Mouse (Mus musculus) liver, embryonic 13.5 days (tissue): ENCODE results near the gene Gzf1. TPM values are rescaled to one million over a fixed set of nuclear protein-coding genes. Genes with fewer than 3 reads are reported as not detected.
A peak's percentile ranks its signal among the peaks of the same experiment; 100 is the strongest.

Source experiments
- ATAC-seq: fragments of 200-750 bp; cut with Nextera tagmentation; 2 replicates; pipeline ENCODE4 v1.8.0; 2017; ENCODE audit warnings: low read depth, mild to moderate bottlenecking, moderate number of reproducible peaks, moderate library complexity
- DNase-seq: peaks from one replicate; pipeline ENCODE4 v3.0.0; 2022
- H3K27ac ChIP-seq: fragments of 300-500 bp; sonication (generic); 2 replicates; pipeline ENCODE4 v1.5.1; 2015; ENCODE audit warnings: moderate library complexity, mild to moderate bottlenecking, inconsistent platforms
- H3K27me3 ChIP-seq: fragments of 300-500 bp; sonication (generic); 2 replicates; pipeline ENCODE4 v1.6.1; 2015; ENCODE audit warnings: mild to moderate bottlenecking, inconsistent platforms
- H3K36me3 ChIP-seq: fragments of 300-500 bp; sonication (generic); 2 replicates; pipeline ENCODE4 v1.6.1; 2015; ENCODE audit warnings: mild to moderate bottlenecking, inconsistent platforms
- H3K4me1 ChIP-seq: fragments of 300-500 bp; sonication (generic); replicated peaks from 2 replicates; pipeline ENCODE4 v1.6.1; 2015; ENCODE audit warnings: inconsistent platforms
- H3K4me2 ChIP-seq: fragments of 300-500 bp; sonication (generic); 2 replicates; pipeline ENCODE4 v1.6.1; 2015; ENCODE audit warnings: inconsistent platforms, mild to moderate bottlenecking, moderate library complexity
- H3K4me3 ChIP-seq: fragments of 300-500 bp; sonication (generic); replicated peaks from 2 replicates; pipeline ENCODE4 v1.5.1; 2015; ENCODE audit warnings: mild to moderate bottlenecking, inconsistent platforms
- H3K9ac ChIP-seq: fragments of 300-500 bp; sonication (generic); 2 replicates; pipeline ENCODE4 v1.6.1; 2015; ENCODE audit warnings: mild to moderate bottlenecking, inconsistent platforms
- H3K9me3 ChIP-seq: fragments of 300-500 bp; sonication (generic); replicated peaks from 2 replicates; pipeline ENCODE4 v1.6.1; 2016; ENCODE audit warnings: inconsistent platforms
- WGBS: fragments of 180-500 bp; shearing (Covaris S2); methylation state at CpG from one replicate; pipeline ENCODE4 v1.1.7; 2015; ENCODE audit not compliant: insufficient replicate concordance; 5-methylcytosine and 5-hydroxymethylcytosine counted together
- polyA plus RNA-seq: library from polyadenylated mRNA; unstranded; fragments of >200 nt; fragmentation: Nextera tagmentation; extraction: Ambion mirVana; gene quantifications from 2 replicates; pipeline ENCODE4 v1.2.1, GENCODE M21; 2015

Gene Gzf1
- polyA plus RNA-seq, 1 experiment from 2014 or later: 7.3 TPM

DNA sequence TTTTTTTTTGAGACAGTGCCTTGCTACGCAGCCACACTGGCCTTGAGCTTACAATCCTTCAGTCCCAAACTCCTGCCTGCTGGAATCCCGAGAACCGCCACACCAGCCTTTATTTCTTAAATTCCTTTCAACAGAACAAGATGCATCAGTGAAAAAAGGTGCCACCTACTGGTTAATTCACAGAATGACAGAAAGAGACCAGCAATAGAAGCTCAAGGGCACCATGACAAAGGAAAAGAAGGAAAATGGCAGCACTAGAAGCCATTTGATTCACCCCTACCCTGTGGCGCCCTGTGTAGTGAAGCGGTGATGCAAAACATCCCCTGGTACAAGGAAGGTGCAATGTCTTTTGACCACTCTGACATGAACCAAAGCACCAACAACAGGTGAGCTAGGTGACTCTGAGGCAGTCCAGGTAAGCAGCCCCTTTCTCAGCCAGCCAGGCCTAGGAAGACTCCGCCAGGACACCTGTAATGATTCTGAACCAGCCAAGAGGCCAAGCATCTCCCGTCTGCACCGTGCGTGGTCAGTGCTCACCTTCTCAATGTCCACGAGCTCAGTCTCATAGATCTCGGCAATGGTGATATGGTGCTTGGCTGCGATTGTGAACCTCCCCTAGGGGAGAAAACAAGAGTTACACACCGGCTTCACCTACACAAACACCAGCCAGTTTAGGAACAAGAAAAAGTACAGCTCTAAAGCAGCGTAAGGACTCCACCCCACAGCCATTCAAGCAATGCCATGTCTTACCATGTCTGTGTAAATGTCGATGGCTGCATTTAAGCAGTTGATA lies 25.8 kb downstream of the Gzf1 start:
- no peaks in the 10 kb centered on the region for H3K4me1 ChIP-seq
- H3K9ac ChIP-seq: no peak overlapping the region
- ATAC-seq (no peak), DNase-seq (no peak)
- no peak overlapping the region for H3K4me2 ChIP-seq
- 74% methylated on average over 15 of the region's 15 CpGs for WGBS
- H3K9me3 ChIP-seq: no peaks in the 10 kb centered on the region
- H3K4me3 ChIP-seq: no peak overlapping the region
- no peaks in the 10 kb centered on the region for H3K36me3 ChIP-seq
- no peak overlapping the region for H3K27ac ChIP-seq
- no peaks in the 10 kb centered on the region for H3K27me3 ChIP-seq

DNA sequence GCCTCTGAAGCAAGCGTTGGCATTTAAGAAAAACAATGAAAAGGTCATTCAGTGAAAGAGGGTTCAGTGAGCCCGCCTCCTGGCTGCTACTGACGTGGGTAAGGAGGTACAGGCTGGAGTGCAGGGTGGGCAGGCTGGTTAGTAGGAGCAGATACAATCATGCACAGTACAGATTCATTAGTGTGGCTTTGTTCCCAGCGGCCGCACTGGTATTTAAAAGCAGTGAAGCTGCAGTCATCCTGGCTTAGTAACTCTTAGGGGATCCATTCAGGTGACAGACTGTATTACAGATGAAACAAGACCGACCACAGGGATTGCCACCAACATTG lies 26.3 kb downstream of the Gzf1 start:
- ATAC-seq (no peak), DNase-seq (no peak)
- H3K4me1 ChIP-seq: no peaks in the 10 kb centered on the region

DNA sequence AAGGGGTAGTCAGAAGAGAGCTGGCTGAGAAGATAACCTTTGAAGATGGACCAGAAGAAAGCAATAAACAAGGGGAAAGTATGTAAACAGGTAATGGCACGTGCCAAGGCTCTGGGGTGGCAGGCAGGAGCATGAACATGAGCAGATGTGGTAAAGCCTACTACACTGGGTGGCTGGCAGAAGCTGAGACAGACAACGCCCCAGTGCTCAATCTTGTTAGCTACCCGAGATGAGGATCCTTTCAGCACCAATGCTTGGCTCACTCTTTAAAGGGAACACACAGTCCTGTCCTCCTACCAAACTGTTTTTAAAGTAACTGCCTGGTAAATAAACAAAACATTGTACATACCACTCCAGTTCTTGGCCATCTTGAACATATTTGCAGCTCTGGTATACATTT lies 31.5 kb downstream of the Gzf1 start:
- H3K36me3 ChIP-seq: no peaks in the 10 kb centered on the region
- no peak overlapping the region for H3K9ac ChIP-seq
- no peaks in the 10 kb centered on the region for H3K4me1 ChIP-seq
- H3K9me3 ChIP-seq: no peaks in the 10 kb centered on the region
- no peak overlapping the region for H3K4me2 ChIP-seq
- no peaks in the 10 kb centered on the region for H3K27me3 ChIP-seq
- 52% methylated on average over 3 of the region's 3 CpGs for WGBS
- H3K4me3 ChIP-seq: no peak overlapping the region
- ATAC-seq: no peak
- H3K27ac ChIP-seq: no peak overlapping the region
- DNase-seq: no peak

More for the DNA sequence above, 26.3 kb downstream of the Gzf1 start:
- H3K9me3 ChIP-seq: no peaks in the 10 kb centered on the region
- H3K27me3 ChIP-seq: no peaks in the 10 kb centered on the region
- 67% methylated on average over 6 of the region's 6 CpGs for WGBS
- no peak overlapping the region for H3K4me3 ChIP-seq
- H3K27ac ChIP-seq: no peak overlapping the region
- no peaks in the 10 kb centered on the region for H3K36me3 ChIP-seq
- no peak overlapping the region for H3K4me2 ChIP-seq
- no peak overlapping the region for H3K9ac ChIP-seq

DNA sequence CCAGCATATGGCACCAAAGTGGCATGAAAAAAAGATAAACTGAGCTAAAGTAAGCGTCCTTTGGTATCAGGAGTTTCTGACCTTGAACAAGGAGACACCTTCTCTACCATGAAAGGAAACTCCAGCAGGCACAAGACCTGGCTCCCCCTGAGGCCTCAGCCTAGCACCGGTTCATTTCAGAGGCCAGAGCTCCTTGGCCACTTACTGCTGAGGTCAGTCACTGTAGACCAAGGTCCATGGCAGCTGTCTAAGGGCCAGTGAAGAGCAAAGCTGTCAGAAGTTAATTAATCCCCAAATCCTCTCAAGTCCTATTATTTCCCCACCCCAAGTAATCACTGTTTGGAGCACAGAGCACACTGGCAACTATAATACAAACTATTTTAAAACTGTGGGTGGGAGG lies 36.2 kb downstream of the Gzf1 start:
- WGBS: 56% methylated on average over 2 of the region's 2 CpGs
- Histone ChIP-seq H3K27ac (no peak overlapping the region), H3K27me3 (no peaks in the 10 kb centered on the region), H3K4me2 (no peak overlapping the region), H3K4me1 (no peaks in the 10 kb centered on the region), H3K9ac (no peak overlapping the region), H3K9me3 (no peaks in the 10 kb centered on the region), H3K36me3 (no peaks in the 10 kb centered on the region), H3K4me3 (no peak overlapping the region)
- ATAC-seq (no peak), DNase-seq (no peak)

DNA sequence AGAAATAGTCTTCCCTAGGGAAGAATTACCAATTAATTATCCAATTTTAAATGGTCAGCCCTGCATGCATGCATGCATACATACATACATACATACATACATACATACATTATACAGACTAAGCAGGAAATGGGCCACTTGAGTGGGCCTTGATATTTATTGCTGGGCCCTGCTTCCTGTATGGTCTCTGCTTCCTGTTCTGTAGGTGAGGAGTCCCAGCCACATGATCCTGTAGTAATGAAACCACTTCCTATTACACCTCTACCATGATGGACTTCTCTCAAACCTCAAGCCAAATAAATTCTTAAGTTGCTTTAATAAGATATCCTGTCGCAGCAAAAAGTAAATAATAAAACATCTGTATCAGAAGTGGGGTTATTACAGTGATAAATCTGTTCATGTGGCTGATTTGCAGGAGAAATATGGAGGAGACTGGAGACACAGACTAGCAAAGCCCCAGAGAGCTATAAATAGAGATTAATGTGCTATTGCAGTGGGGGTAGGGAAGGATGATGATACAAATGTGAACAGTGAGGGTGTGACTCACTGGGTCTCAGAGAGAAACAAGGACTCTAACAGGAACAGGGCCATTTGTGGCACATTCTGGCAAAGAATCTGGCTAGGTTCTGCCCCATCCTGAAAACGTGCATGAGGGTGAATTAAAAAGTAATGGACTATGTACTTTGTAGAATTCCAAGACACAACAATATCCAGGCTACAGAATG lies 38.6 kb downstream of the Gzf1 start:
- Histone ChIP-seq H3K4me3 (no peak overlapping the region), H3K4me1 (no peaks in the 10 kb centered on the region), H3K9me3 (no peaks in the 10 kb centered on the region), H3K36me3 (no peaks in the 10 kb centered on the region), H3K27ac (no peak overlapping the region), H3K9ac (no peak overlapping the region), H3K27me3 (no peaks in the 10 kb centered on the region), H3K4me2 (no peak overlapping the region)
- 36% methylated on average over 2 of the region's 2 CpGs for WGBS
- DNase-seq (no peak), ATAC-seq (no peak)

DNA sequence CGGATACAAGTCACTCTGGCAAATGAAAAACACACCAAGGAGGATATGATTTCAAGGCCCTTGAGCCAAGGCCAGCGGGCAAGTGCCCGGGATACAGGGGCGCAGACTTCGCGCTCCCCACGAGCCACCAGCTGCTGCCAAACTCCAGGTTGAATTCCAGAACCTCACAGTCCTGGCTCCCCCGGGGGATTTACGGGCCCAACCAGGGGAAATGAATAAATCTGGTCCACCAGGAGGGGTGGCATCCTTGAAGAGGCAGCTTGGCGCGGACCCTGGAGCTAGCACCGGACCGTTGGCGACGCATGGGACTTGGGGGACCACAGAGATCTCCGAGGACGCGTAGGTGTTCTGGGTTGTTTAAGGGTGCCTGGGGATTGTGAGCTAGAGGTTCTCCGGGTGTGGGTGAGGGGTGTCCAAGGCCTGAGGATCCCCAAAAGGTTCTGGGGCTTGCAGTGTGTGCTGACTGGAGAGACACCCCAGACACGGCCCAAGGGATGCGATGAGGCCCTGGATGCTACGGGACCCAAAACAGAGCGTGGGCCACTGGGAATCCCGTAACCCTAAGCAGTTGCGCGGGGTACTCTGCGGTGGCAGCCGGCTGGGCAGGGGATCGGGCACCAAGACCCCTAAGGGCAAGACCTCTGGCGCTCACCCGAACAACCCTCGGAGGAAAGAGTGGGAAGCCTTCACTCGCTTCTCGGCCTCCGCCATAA lies 50.9 kb downstream of the Gzf1 start:
- Histone ChIP-seq H3K27ac (no peak overlapping the region), H3K4me2 (peak overlapping the region; percentile 80), H3K9ac (peak overlapping the region; percentile 73), H3K9me3 (no peaks in the 10 kb centered on the region), H3K36me3 (no peaks in the 10 kb centered on the region), H3K4me3 (peak overlapping the region; percentile 68), H3K27me3 (no peaks in the 10 kb centered on the region), H3K4me1 (peaks cover 12% of the 10 kb centered on the region)
- WGBS: 2% methylated on average over 35 of the region's 35 CpGs
- ATAC-seq (peak; percentile 53), DNase-seq (no peak)

DNA sequence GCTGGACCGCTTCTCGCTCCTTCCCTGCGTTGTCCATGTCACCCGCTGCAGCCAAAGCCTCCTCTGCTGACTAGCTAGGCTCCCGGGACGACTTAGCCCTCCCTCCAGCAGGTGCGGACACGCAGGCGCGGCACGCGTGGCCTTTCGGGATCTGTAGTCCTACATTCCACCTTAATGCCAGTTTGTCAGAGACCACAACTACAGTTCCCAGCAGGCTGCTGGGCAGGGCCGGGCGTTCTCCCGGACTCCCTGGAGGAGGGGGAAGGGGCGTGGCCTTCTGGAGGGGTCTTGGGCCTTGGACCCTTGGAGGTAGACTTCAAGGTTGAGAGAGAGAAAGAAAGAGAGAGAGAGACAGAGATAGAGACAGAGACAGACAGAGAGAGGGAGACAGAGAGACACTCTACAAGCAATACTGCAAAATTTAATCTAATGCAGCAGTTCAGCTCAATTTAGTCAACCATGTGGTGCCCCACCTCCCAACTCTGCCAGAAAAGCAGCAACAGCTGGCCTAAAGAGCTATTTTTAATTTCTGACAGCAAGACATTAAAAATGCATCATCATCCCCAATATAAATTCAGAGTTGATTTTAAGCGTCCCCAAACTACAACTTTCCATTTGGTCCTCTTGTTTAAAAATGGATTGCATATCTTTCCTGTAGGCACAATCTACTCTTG lies 51.6 kb downstream of the Gzf1 start, which contains the start of gene Napb:
Gene Napb (minus strand): TSS at position 141 of the 674 bp plus-strand sequence.
- Histone ChIP-seq H3K4me1 (peaks cover 12% of the 10 kb centered on the region), H3K9ac (peak within 1 kb of the TSS; percentile 73), H3K27me3 (no peaks in the 10 kb centered on the region), H3K4me2 (peak within 1 kb of the TSS; percentile 80), H3K9me3 (no peaks in the 10 kb centered on the region), H3K4me3 (peak within 1 kb of the TSS; percentile 68), H3K27ac (no peak within 1 kb of the TSS), H3K36me3 (no peaks in the 10 kb centered on the region)
- 4% methylated on average over 18 of the region's 18 CpGs for WGBS
- DNase-seq (peak; percentile 75), ATAC-seq (peak; percentile 99)

Other genes starting within 250 kb of the Gzf1 start
- 2.1 and 2.3 TPM in 2 replicates for gene Cd93, start 237.5 kb upstream of the Gzf1 start, polyA plus RNA-seq
- 64.2 and 70.5 TPM in 2 replicates for gene Nxt1, start 8.4 kb upstream of the Gzf1 start, polyA plus RNA-seq
- gene Napb, start 51.4 kb downstream of the Gzf1 start, polyA plus RNA-seq: 0.36 and 0.39 TPM in 2 replicates
- gene Cstl1, start 69.3 kb downstream of the Gzf1 start, polyA plus RNA-seq: not detected in 2 replicates
- gene Cst11, start 90.5 kb downstream of the Gzf1 start, polyA plus RNA-seq: not detected in 2 replicates
- not detected in 2 replicates for gene 8030411F24Rik, start 101.0 kb downstream of the Gzf1 start, polyA plus RNA-seq
- gene Cst12, start 108.3 kb downstream of the Gzf1 start, polyA plus RNA-seq: not detected in 2 replicates
- not detected in 2 replicates for gene Cst8, start 117.8 kb downstream of the Gzf1 start, polyA plus RNA-seq
- not detected in 2 replicates for gene Cst13, start 139.1 kb downstream of the Gzf1 start, polyA plus RNA-seq
- 0.28 and 0.40 TPM in 2 replicates for gene Cst9, start 154.1 kb downstream of the Gzf1 start, polyA plus RNA-seq
- gene 9230104L09Rik, start 184.0 kb downstream of the Gzf1 start, polyA plus RNA-seq: not detected in 2 replicates
- gene Cst3, start 194.7 kb downstream of the Gzf1 start, polyA plus RNA-seq: 128 and 144 TPM in 2 replicates